Comparison of ENCODE assay signal across 8 mouse cellular contexts in the genomic region with DNA sequence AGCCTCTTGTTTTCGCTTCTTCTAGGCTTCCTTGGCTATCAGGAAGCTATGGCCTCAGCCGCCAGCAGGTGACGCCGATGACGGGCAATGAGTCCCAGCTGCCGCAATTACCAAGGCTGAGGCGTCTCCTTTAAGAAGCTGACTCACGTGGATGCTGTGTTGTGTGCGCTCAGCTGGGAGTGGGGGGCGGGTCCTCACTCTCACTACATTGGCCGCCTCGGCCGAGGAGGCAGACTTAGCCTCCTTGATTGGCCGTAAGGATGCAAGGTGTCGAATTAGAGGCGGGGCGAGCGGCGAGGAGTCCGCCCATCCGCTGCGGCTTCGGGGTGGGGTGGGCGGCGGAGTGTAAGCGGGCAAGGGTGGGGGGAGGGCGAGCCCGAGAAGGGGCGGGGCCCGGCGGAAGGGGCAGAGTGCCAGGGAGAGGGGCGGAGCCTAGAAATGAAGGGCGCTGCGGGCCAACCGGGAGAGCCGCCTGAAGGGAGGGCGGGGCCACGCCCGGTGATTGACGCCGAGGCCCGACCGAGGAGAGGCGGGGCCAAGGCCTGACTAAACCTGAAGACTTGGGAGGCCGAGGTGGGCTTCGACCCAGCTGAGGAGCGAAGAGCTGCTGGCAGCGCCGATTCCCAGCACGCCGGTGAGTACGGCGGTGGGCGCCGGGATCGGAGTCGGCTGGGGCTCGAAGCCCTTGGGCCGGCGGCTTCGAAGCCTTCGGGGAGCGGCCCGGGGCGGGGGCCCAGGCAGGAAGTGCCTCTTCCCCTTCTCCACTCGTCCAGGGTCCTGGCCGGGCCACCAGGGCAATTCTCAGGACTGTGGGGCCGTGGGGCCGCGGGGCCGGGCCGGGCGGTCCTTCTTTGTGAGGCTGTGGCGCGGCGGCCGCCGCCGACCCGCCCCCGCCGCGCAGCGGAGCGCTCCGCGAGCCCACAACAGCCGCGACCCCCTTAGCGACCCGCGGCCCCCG. TPM values are rescaled to one million over a fixed set of nuclear protein-coding genes. Genes with fewer than 3 reads are reported as not detected.
A peak's percentile ranks its signal among the peaks of the same experiment; 100 is the strongest.
DNase-seq lines count a peak whose midpoint lies in the region; ATAC-seq lines count a peak whose summit lies in the region.

A gene (plus strand): TSS at position 296 of the 958 bp plus-strand sequence.

- ATAC-seq in inflammation-experienced regulatory T-cells, adult 6 months, result peak; percentile 89
- peak; percentile 97 for ATAC-seq in megakaryocyte-erythroid progenitor cell, adult 5-6 weeks (replicated peaks; ENCODE audit: low FRiP score, low TSS enrichment, poor library complexity, severe bottlenecking)

- intact Hi-C loops in gastrocnemius, postnatal 14 days (cut with DNase I; ENCODE audit: low total_unique reads), result no loop called here
- intact Hi-C loops in left cerebral cortex, postnatal 10 days (cut with DNase I), result no loop called here

- DNase-seq in adrenal gland, adult (ENCODE audit: inconsistent age in 2 of 2, low spot score in 1 of 2), result peak; percentile 99
- DNase-seq in embryo, embryonic 10.5 days (ENCODE audit: low spot score), result peak; percentile 99
- peak; percentile 98 for DNase-seq in gastrocnemius, postnatal 14 days
- DNase-seq in left cerebral cortex, postnatal 10 days (ENCODE audit: extremely low spot score in 1 of 2, low spot score in 2 of 2), result peak; percentile 99
- peak; percentile 98 for DNase-seq in right cerebral cortex, postnatal 25 days
- DNase-seq in urinary bladder, postnatal 4 days (ENCODE audit: low spot score in 2 of 2), result peak; percentile 99

RNA-seq across cellular contexts. Expression of the gene that starts here (rescaled TPM):
- 10 to 100 TPM; 21.5 to 23.7 TPM for total RNA-seq in gastrocnemius, postnatal 14 days (2021)
- polyA plus RNA-seq in inflammation-experienced regulatory T-cells, adult 6 months (2017; shearing (Covaris generic)), result 10 to 100 TPM; 77.9 to 83.0 (median 79.6) TPM
- 10 to 100 TPM; 49.3 to 53.5 TPM for total RNA-seq in left cerebral cortex, postnatal 10 days (2021)
- total RNA-seq in megakaryocyte-erythroid progenitor cell, adult 5-6 weeks (2014; fragmentation: Nextera tagmentation), result 6.6 and 13.3 TPM in 2 replicates
- total RNA-seq in megakaryocyte-erythroid progenitor cell, adult 5-6 weeks (2017), result 11.1 and 27.8 TPM in 2 replicates

Comparison
In these comparisons a context has a peak if more than half of its experiments do, and no peak if none do; other contexts are left out.
1. Peak in every context shown above with its lines: DNase-seq and ATAC-seq.